Mouse (Mus musculus) liver, embryonic 14.5 days (tissue): Measurements from ENCODE around the gene Qars.

Experiments
- CTCF ChIP-seq: IDR thresholded peaks from 2 replicates; pipeline ENCODE4 v1.5.1; 2016; ENCODE audit warnings: antibody characterized with exemption, low read depth, control low read depth
- EP300 ChIP-seq: IDR thresholded peaks from 2 replicates; pipeline ENCODE4 v1.6.1; 2016; ENCODE audit warnings: antibody characterized with exemption, low read depth

DNA sequence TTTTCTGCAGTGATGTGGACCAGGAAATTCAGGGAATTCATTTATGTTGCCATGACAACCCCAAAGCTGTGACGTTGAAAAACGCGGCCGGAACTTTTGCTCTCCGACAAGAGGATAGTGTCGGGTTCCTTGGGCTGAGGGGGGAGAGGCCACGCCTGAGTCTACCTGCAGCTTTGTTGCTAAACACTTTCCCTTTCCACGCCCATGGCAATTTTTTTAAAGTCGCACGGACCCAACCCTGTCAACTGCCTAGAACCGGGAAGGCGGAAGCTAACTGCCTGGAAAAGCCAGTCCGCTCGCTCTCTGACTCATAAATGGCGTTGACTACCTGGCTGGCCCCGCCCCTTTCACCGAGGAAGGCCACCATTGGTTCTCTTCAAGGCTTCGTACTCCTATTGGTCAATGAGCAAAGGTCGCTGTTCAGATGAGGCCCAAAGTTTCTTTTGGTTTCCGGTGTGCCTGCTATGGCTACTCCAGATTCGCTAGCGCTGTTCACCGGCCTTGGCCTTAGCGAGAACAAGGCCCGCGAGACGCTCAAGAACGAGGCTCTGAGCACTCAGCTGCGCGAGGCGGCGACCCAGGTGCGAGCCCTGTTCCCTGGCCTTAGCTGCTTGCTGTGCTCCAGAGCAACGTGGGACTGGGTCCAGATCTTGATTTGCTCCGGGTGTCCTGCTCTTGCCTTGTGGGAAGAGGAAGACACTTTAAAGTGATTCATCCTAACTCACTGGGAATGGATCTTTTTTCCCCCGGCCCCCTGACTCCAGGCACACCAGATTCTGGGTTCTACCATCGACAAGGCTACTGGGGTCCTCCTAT lies at the start of gene Qars:
- no peak for TF ChIP-seq EP300
- TF ChIP-seq CTCF = no peak
